Mouse (Mus musculus) kidney, adult 10 weeks (tissue): ENCODE measurements around the gene Erv3. TPM values are rescaled to one million over a fixed set of nuclear protein-coding genes. Genes with fewer than 3 reads are reported as not detected.

Source experiments
- polyA plus RNA-seq: library from polyadenylated mRNA; stranded (reverse); fragments of 350-450 nt; fragmentation: Illumina TruSeq; extraction: RNeasy Lipid Tissue Mini Kit (QIAGEN cat#74804); gene quantifications from one replicate; pipeline ENCODE4 v1.2.3, GENCODE M21; 2014; ENCODE audit warnings: low read depth, low replicate concordance

Gene Erv3
- polyA plus RNA-seq: not detected

DNA sequence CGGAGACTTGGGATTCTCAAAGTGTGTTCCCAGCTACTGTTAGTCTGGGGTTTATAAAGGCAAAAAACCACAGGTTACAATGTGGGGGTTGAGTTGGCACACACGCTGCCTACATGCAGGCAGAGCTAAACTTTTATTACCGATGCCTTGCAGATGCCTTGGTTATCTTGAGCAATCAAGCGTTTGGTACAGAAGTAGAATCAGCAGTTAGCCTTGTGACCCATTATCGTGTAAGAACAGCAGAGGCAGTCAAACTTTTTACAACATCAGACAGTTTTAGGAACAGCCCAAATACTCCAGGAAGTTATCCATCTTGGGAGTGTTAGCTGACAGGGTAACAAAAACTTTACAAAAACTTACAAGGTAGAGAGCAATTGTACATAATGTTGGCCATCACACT is at the start of gene Erv3:
Gene Erv3 (minus strand): TSS at position 27 of the 400 bp plus-strand sequence.

Other genes starting within 250 kb of the Erv3 start
- gene Prnp, start 50.2 kb upstream of the Erv3 start, polyA plus RNA-seq: 193 TPM
- gene Prn, start 50.2 kb upstream of the Erv3 start, polyA plus RNA-seq: not detected
- not detected for gene Prnd, start 91.1 kb upstream of the Erv3 start, polyA plus RNA-seq
- gene Rassf2, start 170.5 kb upstream of the Erv3 start, polyA plus RNA-seq: 1.3 TPM